Mouse (Mus musculus) forebrain, postnatal 0 days (tissue): ENCODE results near the gene Retreg3. TPM values are rescaled to one million over a fixed set of nuclear protein-coding genes. Genes with fewer than 3 reads are reported as not detected.

Experiments
- ATAC-seq: fragments of 200-750 bp; cut with Nextera tagmentation; 2 replicates; pipeline ENCODE4 v1.8.0; 2017; ENCODE audit warnings: mild to moderate bottlenecking, moderate library complexity
- DNase-seq: peaks from one replicate; pipeline ENCODE4 v3.0.0-alpha.2; 2015
- H3K27ac ChIP-seq: fragments of 300-500 bp; sonication (generic); 2 replicates; pipeline ENCODE4 v1.5.1; 2014; ENCODE audit warnings: low read depth, mild to moderate bottlenecking, antibody characterized with exemption, low read length, moderate library complexity, mixed read lengths
- H3K27me3 ChIP-seq: fragments of 300-500 bp; sonication (generic); 2 replicates; pipeline ENCODE4 v1.6.1; 2014; ENCODE audit warnings: mild to moderate bottlenecking, low read length, mixed read lengths; ENCODE audit not compliant: insufficient read depth
- H3K36me3 ChIP-seq: fragments of 300-500 bp; sonication (generic); 2 replicates; pipeline ENCODE4 v1.6.1; 2014; ENCODE audit warnings: mild to moderate bottlenecking, moderate library complexity; ENCODE audit not compliant: insufficient read depth
- H3K4me1 ChIP-seq: fragments of 300-500 bp; sonication (generic); 2 replicates; pipeline ENCODE4 v1.6.1; 2014; ENCODE audit warnings: antibody characterized with exemption; ENCODE audit not compliant: insufficient read depth
- H3K4me2 ChIP-seq: fragments of 300-500 bp; sonication (generic); 2 replicates; pipeline ENCODE4 v1.6.1; 2014; ENCODE audit warnings: low read depth, mild to moderate bottlenecking, moderate library complexity
- H3K4me3 ChIP-seq: fragments of 300-500 bp; sonication (generic); 2 replicates; pipeline ENCODE4 v1.5.1; 2014; ENCODE audit warnings: low read depth, low read length, mixed read lengths
- H3K9ac ChIP-seq: fragments of 300-500 bp; sonication (generic); 2 replicates; pipeline ENCODE4 v1.6.1; 2014; ENCODE audit warnings: mild to moderate bottlenecking
- H3K9me3 ChIP-seq: fragments of 300-500 bp; sonication (generic); 2 replicates; pipeline ENCODE4 v1.6.1; 2016; ENCODE audit warnings: low read length
- CTCF ChIP-seq: sonication (generic); IDR thresholded peaks from 2 replicates; pipeline ENCODE4 v1.5.1; 2016; ENCODE audit warnings: antibody characterized with exemption, control low read depth, low read depth
- WGBS: fragments of 180-500 bp; shearing (Covaris S2); extraction: QIAGEN DNeasy Blood & Tissue Kit; methylation state at CpG from one replicate; pipeline ENCODE4 v1.1.7; 2014; 5-methylcytosine and 5-hydroxymethylcytosine counted together
- polyA plus RNA-seq: library from polyadenylated mRNA; unstranded; fragments of >200 nt; fragmentation: Nextera tagmentation; extraction: Ambion mirVana; gene quantifications from 2 replicates; pipeline ENCODE4 v1.2.1, GENCODE M21; 2015
- total RNA-seq: library from RNA; depleted of rRNA; stranded (reverse); fragments of >200 nt; gene quantifications from 2 replicates; pipeline ENCODE4 v1.2.3, GENCODE M21; 2014

The Retreg3 gene
- total and polyA plus RNA-seq, 2 experiments from 2014 or later, result 23.2 to 59.0 TPM

DNA sequence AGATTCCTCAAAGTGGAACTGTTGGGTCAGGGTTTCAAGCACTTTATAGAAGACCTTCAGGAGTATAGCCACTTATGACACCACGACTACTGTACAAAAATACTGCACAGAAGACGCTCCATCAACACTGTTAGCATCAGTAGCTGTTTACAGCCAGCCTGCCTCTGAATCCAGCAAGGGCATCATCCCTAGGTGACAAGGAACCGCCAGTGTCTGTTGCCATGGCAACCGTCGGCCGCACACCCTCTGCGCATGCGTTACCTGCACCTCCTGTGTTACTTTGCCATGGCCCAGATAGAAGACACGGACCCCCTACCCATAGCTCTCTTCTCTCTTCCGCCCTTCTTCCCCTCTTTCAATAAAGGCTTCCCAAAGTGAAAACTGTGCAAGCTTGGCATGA, 26.7 kb upstream of the Retreg3 start:
- peak; percentile 80 for DNase-seq
- no peak overlapping the region for H3K9ac ChIP-seq
- H3K4me3 ChIP-seq, result no peak overlapping the region
- peaks cover 2% of the 10 kb centered on the region; the same call in 1 of the 2 replicates for H3K4me1 ChIP-seq
- no peak overlapping the region for H3K4me2 ChIP-seq
- H3K27me3 ChIP-seq, result no peaks in the 10 kb centered on the region
- H3K27ac ChIP-seq, result 0 out of 2 replicates have a peak overlapping the region, but pooled peaks have one; percentile 40
- H3K36me3 ChIP-seq, result no peaks in the 10 kb centered on the region
- peak; percentile 34; the same call in 1 of the 2 replicates for ATAC-seq
- 11% methylated on average over 10 of the region's 10 CpGs for WGBS
- H3K9me3 ChIP-seq, result no peaks in the 10 kb centered on the region
- no peak for TF ChIP-seq CTCF

DNA sequence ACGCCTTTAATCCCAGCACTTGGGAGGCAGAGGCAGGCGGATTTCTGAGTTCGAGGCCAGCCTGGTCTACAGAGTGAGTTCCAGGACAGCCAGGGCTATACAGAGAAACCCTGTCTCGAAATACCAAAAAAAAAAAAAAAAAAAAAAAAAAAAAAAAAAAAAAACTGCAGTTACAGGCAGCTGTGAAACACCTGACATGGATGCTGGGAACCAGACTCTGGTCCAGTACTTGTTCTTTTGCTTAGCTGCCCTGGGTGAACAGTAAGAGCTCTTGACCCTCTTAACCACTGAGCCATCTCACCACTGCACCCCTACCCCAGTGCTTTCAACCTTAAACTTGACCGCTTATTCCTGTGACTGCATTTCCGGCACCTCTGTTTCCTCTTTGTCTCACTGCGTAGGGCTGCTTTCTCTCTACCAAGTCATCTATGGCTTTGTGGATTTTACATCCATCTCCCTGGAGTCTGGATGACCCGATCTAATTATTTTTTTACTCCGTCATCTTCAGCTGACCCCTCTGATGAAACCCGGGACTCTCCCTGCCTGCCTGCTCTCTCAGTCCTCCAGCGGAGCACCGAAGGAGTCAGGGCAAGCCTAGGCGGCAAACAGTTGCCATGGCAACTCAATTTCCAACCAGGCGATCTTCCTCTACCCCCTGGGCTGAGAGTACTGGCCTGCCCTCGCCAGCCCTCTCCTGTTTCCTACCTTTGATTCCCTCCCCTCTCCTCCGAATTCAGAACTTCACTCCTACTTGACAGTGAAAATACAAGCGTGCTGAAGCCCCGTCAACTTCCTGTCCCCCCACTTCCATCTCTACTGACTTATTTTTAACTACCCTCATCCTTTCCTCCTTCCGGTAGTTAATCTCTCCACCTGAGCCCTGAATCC, 23.9 kb upstream of the Retreg3 start:
- Histone ChIP-seq H3K27me3 (no peaks in the 10 kb centered on the region), H3K4me3 (peak overlapping the region; percentile 25), H3K4me1 (peaks cover 2% of the 10 kb centered on the region; the same call in 1 of the 2 replicates), H3K27ac (peak overlapping the region; percentile 50; the same call in 1 of the 2 replicates), H3K4me2 (peak overlapping the region; percentile 50), H3K36me3 (no peaks in the 10 kb centered on the region), H3K9me3 (no peaks in the 10 kb centered on the region), H3K9ac (peak overlapping the region; percentile 42)
- DNase-seq (peak; percentile 69), ATAC-seq (peak; percentile 64)
- 18% methylated on average over 17 of the region's 19 CpGs for WGBS
- no peak for TF ChIP-seq CTCF

DNA sequence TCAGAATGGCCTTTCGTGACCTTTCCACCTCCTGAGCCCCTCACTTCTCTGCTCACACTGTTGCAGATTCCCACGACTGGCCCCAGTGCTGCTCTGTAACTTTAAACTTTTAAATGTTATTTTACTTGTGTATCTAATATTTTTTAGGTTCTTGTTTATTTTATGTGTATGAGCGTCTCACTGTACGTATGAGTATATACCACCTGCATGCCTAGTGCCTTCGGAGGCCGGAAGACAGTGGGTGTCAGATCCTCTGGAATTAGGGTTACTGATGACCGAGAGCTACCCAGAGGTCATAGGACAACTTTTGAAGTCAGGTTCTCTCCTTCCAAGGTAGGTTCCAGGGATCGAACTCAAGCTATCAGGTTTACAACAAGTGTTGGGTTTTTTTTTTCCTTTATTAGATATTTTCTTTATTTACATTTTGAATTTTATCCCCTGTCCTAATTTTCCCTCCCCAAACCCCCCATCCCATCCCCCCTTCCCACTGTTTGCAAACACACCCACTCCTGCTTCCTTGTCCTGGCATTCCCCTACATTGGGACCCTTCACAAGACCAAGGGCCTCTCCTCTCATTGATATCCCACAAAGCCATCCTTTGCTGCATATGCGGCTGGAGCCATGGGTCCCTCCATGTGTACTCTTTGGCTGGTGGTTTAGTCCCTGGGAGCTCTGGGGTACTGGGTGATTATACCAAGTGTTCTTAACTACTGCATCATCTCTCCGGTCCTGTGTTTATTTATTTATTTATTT, 22.7 kb upstream of the Retreg3 start:
- no peak overlapping the region for H3K9ac ChIP-seq
- no peaks in the 10 kb centered on the region for H3K36me3 ChIP-seq
- H3K4me3 ChIP-seq, result no peak overlapping the region
- no peak overlapping the region for H3K27ac ChIP-seq
- no peak for TF ChIP-seq CTCF
- no peaks in the 10 kb centered on the region for H3K9me3 ChIP-seq
- no peak overlapping the region for H3K4me2 ChIP-seq
- no peaks in the 10 kb centered on the region for H3K27me3 ChIP-seq
- no peak for ATAC-seq
- no peak for DNase-seq
- WGBS, result 90% methylated on average over 10 of the region's 10 CpGs
- H3K4me1 ChIP-seq, result peaks cover 2% of the 10 kb centered on the region; the same call in 1 of the 2 replicates

DNA sequence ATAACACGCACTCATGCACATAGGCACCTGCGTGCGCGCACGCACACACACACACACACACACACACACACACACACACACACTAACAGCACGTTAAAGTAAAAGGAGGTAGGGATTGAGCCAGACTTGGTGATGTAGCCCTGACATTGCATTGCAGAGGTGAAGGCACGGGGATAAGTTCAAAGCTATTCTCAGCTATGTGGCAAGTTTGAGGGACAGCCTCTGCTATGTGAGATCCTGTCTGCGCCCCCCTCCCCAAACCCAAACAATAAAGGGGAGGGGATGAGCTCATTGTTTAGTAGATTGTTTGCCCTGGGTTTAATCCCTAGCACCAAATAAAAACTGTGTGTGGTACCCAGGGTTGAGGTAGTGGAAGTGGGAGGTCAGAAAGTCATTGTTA, 21.4 kb upstream of the Retreg3 start:
- H3K36me3 ChIP-seq, result no peaks in the 10 kb centered on the region
- H3K9ac ChIP-seq, result no peak overlapping the region
- no peak overlapping the region for H3K4me3 ChIP-seq
- no peak overlapping the region for H3K4me2 ChIP-seq
- H3K4me1 ChIP-seq, result peaks cover 2% of the 10 kb centered on the region; the same call in 1 of the 2 replicates
- ATAC-seq (no peak), DNase-seq (no peak)
- no peak overlapping the region for H3K27ac ChIP-seq
- no peaks in the 10 kb centered on the region for H3K27me3 ChIP-seq
- no peaks in the 10 kb centered on the region for H3K9me3 ChIP-seq
- WGBS, result 75% methylated on average over 8 of the region's 8 CpGs
- no peak for TF ChIP-seq CTCF

DNA sequence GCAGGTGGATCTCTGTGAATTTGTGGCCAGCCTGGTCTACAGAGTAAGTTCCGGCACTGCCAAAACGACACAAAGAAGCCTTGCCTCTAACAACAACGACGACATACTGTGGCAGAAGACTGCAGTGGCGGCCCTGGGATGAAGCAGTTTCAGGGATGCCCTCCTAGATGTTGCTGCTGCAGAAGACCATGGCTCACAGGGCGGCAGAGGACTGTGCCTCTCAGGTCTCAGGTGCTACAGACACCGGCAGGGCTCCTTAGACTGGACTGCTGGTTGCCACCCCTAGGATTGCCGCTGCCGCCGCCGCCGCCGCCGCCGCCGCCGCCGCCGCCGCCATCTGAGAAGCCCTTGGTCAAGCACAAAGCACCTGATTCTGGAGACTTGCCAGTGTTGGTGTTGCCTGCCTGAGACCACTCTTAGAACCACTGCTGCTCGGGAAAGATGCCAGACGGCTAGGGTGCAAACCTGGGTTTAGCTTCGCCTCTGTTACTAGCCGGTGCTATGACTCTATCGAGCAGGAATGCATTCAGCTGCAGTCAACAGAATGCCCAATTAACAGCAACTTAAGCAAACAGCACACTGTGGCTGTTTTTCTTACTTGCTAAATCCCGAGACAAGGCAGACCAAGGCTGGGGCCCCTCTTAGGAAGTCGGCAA, 20.6 kb upstream of the Retreg3 start:
- no peaks in the 10 kb centered on the region for H3K4me1 ChIP-seq
- peak overlapping the region; percentile 59 for H3K4me2 ChIP-seq
- no peaks in the 10 kb centered on the region for H3K9me3 ChIP-seq
- WGBS, result 24% methylated on average over 27 of the region's 27 CpGs
- ATAC-seq (no peak; the same call in 1 of the 2 replicates), DNase-seq (peak; percentile 71)
- H3K9ac ChIP-seq, result peak overlapping the region; percentile 51
- 0 out of 2 replicates have a peak overlapping the region, but pooled peaks have one; percentile 45 for H3K27ac ChIP-seq
- H3K4me3 ChIP-seq, result peak overlapping the region; percentile 35
- TF ChIP-seq CTCF, result 0 out of 2 replicates have a peak, but pooled peaks have one; percentile 2
- H3K36me3 ChIP-seq, result no peaks in the 10 kb centered on the region
- no peaks in the 10 kb centered on the region for H3K27me3 ChIP-seq

DNA sequence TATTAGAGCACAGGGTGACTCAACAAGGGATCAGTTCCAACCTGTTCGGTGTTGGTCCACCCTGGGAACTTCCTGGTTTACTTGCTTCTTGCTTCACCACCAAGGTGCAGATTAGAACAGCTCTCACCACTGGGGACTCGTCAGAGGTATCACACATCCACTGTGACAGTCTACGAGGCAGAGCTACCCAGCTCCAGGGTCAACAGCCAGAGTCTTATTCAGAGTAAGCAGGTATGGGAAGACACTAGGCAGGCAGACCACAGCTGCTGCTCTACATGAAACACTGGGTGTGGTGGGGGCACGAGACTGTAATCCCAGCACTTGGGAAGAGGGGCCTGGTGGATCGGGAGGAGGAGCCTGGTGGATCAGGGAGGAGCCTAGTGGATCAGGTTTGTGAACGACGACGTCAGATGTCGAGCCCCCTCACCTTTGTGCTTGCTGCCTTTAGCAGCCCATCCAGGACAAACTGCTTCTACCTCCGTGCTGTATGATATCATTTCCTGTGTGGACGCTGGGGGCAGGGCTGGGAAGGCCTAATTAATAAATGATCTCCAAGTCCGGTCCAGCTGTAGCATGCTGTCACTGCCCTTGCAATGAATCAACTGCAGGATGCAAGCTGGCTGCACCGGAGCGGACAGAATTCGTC, 19.0 kb upstream of the Retreg3 start:
- H3K9ac ChIP-seq, result no peak overlapping the region
- ATAC-seq, result peak; percentile 29
- WGBS, result 19% methylated on average over 15 of the region's 15 CpGs

More for the DNA sequence above, 19.0 kb upstream of the Retreg3 start:
- Histone ChIP-seq H3K4me3 (no peak overlapping the region), H3K27me3 (no peaks in the 10 kb centered on the region), H3K4me1 (no peaks in the 10 kb centered on the region), H3K4me2 (no peak overlapping the region), H3K36me3 (no peaks in the 10 kb centered on the region), H3K27ac (no peak overlapping the region), H3K9me3 (no peaks in the 10 kb centered on the region)
- TF ChIP-seq CTCF, result 0 out of 2 replicates have a peak, but pooled peaks have one; percentile 10
- no peak for DNase-seq
